8 mouse cellular contexts compared by ENCODE assay signal in genomic region chr1:91251927-91252326, GRCm38 (mm10). TPM values are rescaled to one million over a fixed set of nuclear protein-coding genes. Genes with fewer than 3 reads are reported as not detected.
DNase-seq lines count a peak whose midpoint lies in the region; ATAC-seq and TF ChIP-seq lines count a peak whose summit lies in the region.

No protein-coding gene starts in this region.

- peak; percentile 35 for DNase-seq in spleen, adult 12 weeks (ENCODE audit: low spot score)
- no peak for DNase-seq in spleen, postnatal 14 days (ENCODE audit: low spot score in 2 of 2)
- DNase-seq in gastrocnemius, postnatal 36 days: no peak
- DNase-seq in left cerebral cortex, adult 9 months (ENCODE audit: low spot score in 2 of 2): no peak

- H3K27me3 ChIP-seq in hindbrain, embryonic 15.5 days: no peaks in the 10 kb centered on the region
- H3K27me3 ChIP-seq in stomach, embryonic 14.5 days (ENCODE audit: control insufficient read depth, insufficient read depth, low read length): no peaks in the 10 kb centered on the region

- H3K4me3 ChIP-seq in cortical plate, adult 2 months (ENCODE audit: insufficient read depth, low read length): no peak overlapping the region; the same call in 1 of the 2 replicates
- H3K4me3 ChIP-seq in hindbrain, embryonic 15.5 days: 0 out of 2 replicates have a peak overlapping the region, but pooled peaks have one; percentile 88
- peak overlapping the region; percentile 82 for H3K4me3 ChIP-seq in macrophage (ENCODE audit: inconsistent target)
- peak overlapping the region; percentile 6; the same call in 1 of the 2 replicates for H3K4me3 ChIP-seq in stomach, embryonic 14.5 days (ENCODE audit: low read depth, low read length)

- WGBS in hindbrain, embryonic 15.5 days: 68% methylated on average over 8 of the region's 8 CpGs
- 53% methylated on average over 8 of the region's 8 CpGs for whole genome bisulfite sequencing in macrophage (ENCODE audit: missing documents)
- WGBS in stomach, embryonic 14.5 days: 63% methylated on average over 8 of the region's 8 CpGs

- peak; percentile 19; the same call in 1 of the 2 replicates for TF ChIP-seq CTCF in cortical plate, adult 2 months (IDR thresholded peaks at IDR 0.05; ENCODE audit: extremely low read depth, insufficient read depth, low read length)

- H3K36me3 ChIP-seq in hindbrain, embryonic 15.5 days: no peaks in the 10 kb centered on the region; the same call in 1 of the 2 replicates
- H3K36me3 ChIP-seq in macrophage (ENCODE audit: inconsistent target): no peaks in the 10 kb centered on the region; the same call in 1 of the 2 replicates
- no peaks in the 10 kb centered on the region; the same call in 1 of the 2 replicates for H3K36me3 ChIP-seq in stomach, embryonic 14.5 days (ENCODE audit: control insufficient read depth, insufficient read depth, low read length)

- intact Hi-C loops in gastrocnemius, postnatal 36 days (cut with DNase I): no loop called here

- H3K4me1 ChIP-seq in cortical plate, adult 2 months (ENCODE audit: control insufficient read depth, insufficient read depth, low read length): peaks cover 9% of the 10 kb centered on the region
- H3K4me1 ChIP-seq in hindbrain, embryonic 15.5 days (replicated peaks): peaks cover 30% of the 10 kb centered on the region
- H3K4me1 ChIP-seq in stomach, embryonic 14.5 days (ENCODE audit: control insufficient read depth, insufficient read depth, low read length): peaks cover 29% of the 10 kb centered on the region

- H3K9ac ChIP-seq in hindbrain, embryonic 15.5 days: no peak overlapping the region
- peak overlapping the region; percentile 14; the same call in 1 of the 2 replicates for H3K9ac ChIP-seq in stomach, embryonic 14.5 days (replicated peaks; ENCODE audit: low read depth, low read length)

- no peak overlapping the region for H3K27ac ChIP-seq in cortical plate, adult 2 months (ENCODE audit: insufficient read depth, low read length)
- H3K27ac ChIP-seq in hindbrain, embryonic 15.5 days (replicated peaks): no peak overlapping the region
- peak overlapping the region; percentile 85 for H3K27ac ChIP-seq in macrophage
- no peak overlapping the region for H3K27ac ChIP-seq in stomach, embryonic 14.5 days (ENCODE audit: low read length)

- no peak for TF ChIP-seq POLR2A in cortical plate, adult 2 months (IDR thresholded peaks at IDR 0.05; ENCODE audit: extremely low read depth, insufficient read depth, low read length)

- no peaks in the 10 kb centered on the region for H3K9me3 ChIP-seq in hindbrain, embryonic 15.5 days
- H3K9me3 ChIP-seq in stomach, embryonic 14.5 days (ENCODE audit: control insufficient read depth, low read depth, low read length): no peaks in the 10 kb centered on the region

- peak overlapping the region; percentile 79; the same call in 1 of the 2 replicates for H3K4me2 ChIP-seq in hindbrain, embryonic 15.5 days
- peak overlapping the region; percentile 77; the same call in 1 of the 2 replicates for H3K4me2 ChIP-seq in stomach, embryonic 14.5 days (replicated peaks; ENCODE audit: low read depth, low read length)

- H3K79me2 ChIP-seq in macrophage (ENCODE audit: inconsistent target): peaks cover 60% of the 10 kb centered on the region

- no peak for ATAC-seq in hindbrain, embryonic 15.5 days (ENCODE audit: low FRiP score, low read depth)
- no peak for ATAC-seq in stomach, embryonic 14.5 days (ENCODE audit: insufficient number of reproducible peaks, insufficient read depth, low FRiP score, low read depth)

RNA-seq across cellular contexts. Expression of gene Ube2f, which starts 1.8 kb away (rescaled TPM):
- polyA plus RNA-seq in cortical plate, adult 2 months (2012; rRNA removed): 60.0 and 65.7 TPM in 2 replicates
- 56.4 and 59.4 TPM in 2 replicates for polyA plus RNA-seq in hindbrain, embryonic 15.5 days (2015; fragmentation: Nextera tagmentation; extraction: Ambion mirVana)
- 100 to 1,000 TPM; 185 to 808 (median 305) TPM for total RNA-seq in macrophage (2018; cell fraction: chromatin; rRNA removed)
- total RNA-seq in macrophage (2018; cell fraction: cytosol; rRNA removed): 100 to 1,000 TPM in 14 of 26 experiments, 10 to 100 TPM in 12; 74.8 to 226 (median 103) TPM
- total RNA-seq in macrophage (2018; cell fraction: nucleus; rRNA removed): 100 to 1,000 TPM; 103 to 566 (median 169) TPM
- polyA plus RNA-seq in macrophage (2018): 70.3 to 99.4 TPM (median 73.8 TPM) in 3 replicates
- polyA plus RNA-seq in stomach, embryonic 14.5 days (2014; fragmentation: Nextera tagmentation; extraction: Ambion mirVana): 67.1 and 73.3 TPM in 2 replicates
- total RNA-seq in gastrocnemius, postnatal 36 days (2021): 10 to 100 TPM; 56.1 to 58.7 TPM

RNA-seq across cellular contexts. Expression of gene Scly, which starts 46.2 kb away (rescaled TPM):
- polyA plus RNA-seq in cortical plate, adult 2 months (2012; rRNA removed): 18.4 and 20.6 TPM in 2 replicates
- 11.9 and 13.5 TPM in 2 replicates for polyA plus RNA-seq in hindbrain, embryonic 15.5 days (2015; fragmentation: Nextera tagmentation; extraction: Ambion mirVana)
- total RNA-seq in macrophage (2018; cell fraction: chromatin; rRNA removed): 100 to 1,000 TPM in 15 of 26 experiments, 10 to 100 TPM in 11; 44.5 to 174 (median 110) TPM
- 10 to 100 TPM; 45.3 to 87.4 (median 68.4) TPM for total RNA-seq in macrophage (2018; cell fraction: cytosol; rRNA removed)
- total RNA-seq in macrophage (2018; cell fraction: nucleus; rRNA removed): 100 to 1,000 TPM in 1 of 26 experiments, 10 to 100 TPM in 25; 30.3 to 115 (median 71.1) TPM
- 58.6 to 82.9 TPM (median 66.5 TPM) in 3 replicates for polyA plus RNA-seq in macrophage (2018)
- polyA plus RNA-seq in stomach, embryonic 14.5 days (2014; fragmentation: Nextera tagmentation; extraction: Ambion mirVana): 10.7 and 13.7 TPM in 2 replicates
- 10 to 100 TPM in 1 of 2 experiments, 1 to 10 TPM in 1; 9.4 to 12.1 TPM for total RNA-seq in gastrocnemius, postnatal 36 days (2021)
